Mouse (Mus musculus): ENCODE data around the gene Setd5. TPM values are rescaled to one million over a fixed set of nuclear protein-coding genes. Genes with fewer than 3 reads are reported as not detected.

Gene Setd5
- polyA plus RNA-seq, 1 experiment from 2014 or later, result 90.7 TPM

GRCm38 (mm10) chr6:113065186-113065585, 12.0 kb upstream of the Setd5 start:
- no peaks in the 10 kb centered on the region for H3K4me1 ChIP-seq (ENCODE audit: control insufficient read depth, insufficient read depth, low read length)
- no peak overlapping the region for H3K27ac ChIP-seq (replicated peaks; ENCODE audit: low read depth, low read length)
- H3K9me3 ChIP-seq (ENCODE audit: control insufficient read depth, low read length), result no peaks in the 10 kb centered on the region
- 93% methylated on average over 3 of the region's 3 CpGs for WGBS
- no peak overlapping the region for H3K4me3 ChIP-seq (ENCODE audit: low read depth, low read length)
- no peak for ATAC-seq (ENCODE audit: insufficient number of reproducible peaks, low FRiP score, low TSS enrichment, low read depth)
- H3K27me3 ChIP-seq (ENCODE audit: control insufficient read depth, insufficient read depth, low read length), result no peaks in the 10 kb centered on the region
- no peak overlapping the region for H3K4me2 ChIP-seq (ENCODE audit: low read depth, severe bottlenecking)
- H3K9ac ChIP-seq (ENCODE audit: low read length), result no peak overlapping the region
- H3K36me3 ChIP-seq (ENCODE audit: control insufficient read depth, insufficient read depth, low read length), result peaks cover 14% of the 10 kb centered on the region; the same call in 1 of the 2 replicates
- DNase-seq (ENCODE audit: low spot score), result no peak

DNA sequence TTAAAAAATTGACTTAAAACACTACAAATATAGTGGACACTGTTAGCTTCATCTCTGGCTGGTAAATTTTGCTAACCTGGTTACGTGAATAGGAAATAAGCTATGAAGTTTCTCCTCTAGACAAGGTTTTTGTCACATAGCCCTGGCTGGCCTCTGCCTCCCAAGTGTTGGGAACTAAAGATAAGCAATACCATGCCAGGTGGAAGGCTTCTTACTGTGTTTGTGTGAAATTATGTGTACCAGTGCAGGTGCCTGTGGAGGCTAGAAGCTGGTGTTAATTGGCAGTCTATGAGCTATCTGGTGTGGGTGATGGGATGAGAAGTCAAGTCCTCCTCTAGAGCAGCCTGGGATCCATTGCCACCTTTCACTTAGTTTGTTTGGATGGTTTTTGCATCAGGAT, 8.0 kb upstream of the Setd5 start:
- Histone ChIP-seq H3K27ac (replicated peaks; ENCODE audit: low read depth, low read length) (no peak overlapping the region), H3K36me3 (ENCODE audit: control insufficient read depth, insufficient read depth, low read length) (peaks cover 7% of the 10 kb centered on the region; the same call in 1 of the 2 replicates), H3K9me3 (ENCODE audit: control insufficient read depth, low read length) (no peaks in the 10 kb centered on the region), H3K4me1 (ENCODE audit: control insufficient read depth, insufficient read depth, low read length) (no peaks in the 10 kb centered on the region), H3K27me3 (ENCODE audit: control insufficient read depth, insufficient read depth, low read length) (no peaks in the 10 kb centered on the region), H3K4me2 (ENCODE audit: low read depth, severe bottlenecking) (no peak overlapping the region), H3K4me3 (ENCODE audit: low read depth, low read length) (no peak overlapping the region), H3K9ac (ENCODE audit: low read length) (no peak overlapping the region)
- DNase-seq (ENCODE audit: low spot score) (no peak), ATAC-seq (ENCODE audit: insufficient number of reproducible peaks, low FRiP score, low TSS enrichment, low read depth) (no peak)
- WGBS, result 97% methylated on average over 1 of the region's 1 CpGs

DNA sequence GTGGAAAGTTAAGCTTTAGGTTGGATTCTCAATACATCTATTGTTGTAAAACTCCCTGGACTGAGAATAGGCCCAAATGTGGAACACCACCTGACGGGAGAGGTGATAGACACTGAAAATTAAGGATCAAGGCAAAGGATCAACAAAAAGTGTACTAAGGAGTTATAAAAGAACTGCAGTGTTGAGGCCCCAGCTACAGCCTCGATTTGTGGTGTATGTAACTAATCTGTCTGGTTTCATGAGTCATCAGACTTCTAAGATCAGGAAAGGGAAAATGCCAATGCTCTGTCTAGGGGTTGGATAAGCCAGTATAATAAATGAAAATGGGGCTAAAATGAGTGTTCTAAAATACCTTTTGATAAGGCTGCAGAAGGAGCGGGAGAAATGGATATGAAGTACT, 1.9 kb upstream of the Setd5 start:
- ATAC-seq (ENCODE audit: insufficient number of reproducible peaks, low FRiP score, low TSS enrichment, low read depth) (no peak), DNase-seq (ENCODE audit: low spot score) (no peak)
- no peaks in the 10 kb centered on the region for H3K27me3 ChIP-seq (ENCODE audit: control insufficient read depth, insufficient read depth, low read length)
- no peaks in the 10 kb centered on the region for H3K9me3 ChIP-seq (ENCODE audit: control insufficient read depth, low read length)
- H3K4me1 ChIP-seq (ENCODE audit: control insufficient read depth, insufficient read depth, low read length), result peaks cover 4% of the 10 kb centered on the region; the same call in 1 of the 2 replicates
- H3K4me2 ChIP-seq (ENCODE audit: low read depth, severe bottlenecking), result peak overlapping the region; percentile 57
- H3K27ac ChIP-seq (replicated peaks; ENCODE audit: low read depth, low read length), result peak overlapping the region; percentile 100; the same call in 1 of the 2 replicates
- H3K36me3 ChIP-seq (ENCODE audit: control insufficient read depth, insufficient read depth, low read length), result no peaks in the 10 kb centered on the region
- peak overlapping the region; percentile 93 for H3K4me3 ChIP-seq (ENCODE audit: low read depth, low read length)
- peak overlapping the region; percentile 99 for H3K9ac ChIP-seq (ENCODE audit: low read length)
- WGBS, result 43% methylated on average over 3 of the region's 3 CpGs

- peak overlapping the region; percentile 93 for H3K4me3 ChIP-seq (ENCODE audit: low read depth, low read length)
- WGBS, result under 1% methylated on average over 19 of the region's 55 CpGs
- H3K36me3 ChIP-seq (ENCODE audit: control insufficient read depth, insufficient read depth, low read length), result no peaks in the 10 kb centered on the region
- H3K4me2 ChIP-seq (ENCODE audit: low read depth, severe bottlenecking), result peak overlapping the region; percentile 57
- no peaks in the 10 kb centered on the region for H3K9me3 ChIP-seq (ENCODE audit: control insufficient read depth, low read length)
- H3K27ac ChIP-seq (replicated peaks; ENCODE audit: low read depth, low read length), result peak overlapping the region; percentile 100
- DNase-seq (ENCODE audit: low spot score) (peak; percentile 97), ATAC-seq (ENCODE audit: insufficient number of reproducible peaks, low FRiP score, low TSS enrichment, low read depth) (peak; percentile 91)
- H3K27me3 ChIP-seq (ENCODE audit: control insufficient read depth, insufficient read depth, low read length), result no peaks in the 10 kb centered on the region
- peak overlapping the region; percentile 99 for H3K9ac ChIP-seq (ENCODE audit: low read length)
- peaks cover 4% of the 10 kb centered on the region; the same call in 1 of the 2 replicates for H3K4me1 ChIP-seq (ENCODE audit: control insufficient read depth, insufficient read depth, low read length)
Observed at GRCm38 (mm10) chr6:113076012-113076685, 1.0 kb upstream of the Setd5 start.

GRCm38 (mm10) chr6:113077569-113078030, 435 bp downstream of the Setd5 start:
- Histone ChIP-seq H3K9ac (ENCODE audit: low read length) (peak overlapping the region; percentile 99), H3K27me3 (ENCODE audit: control insufficient read depth, insufficient read depth, low read length) (no peaks in the 10 kb centered on the region), H3K4me2 (ENCODE audit: low read depth, severe bottlenecking) (peak overlapping the region; percentile 71), H3K36me3 (ENCODE audit: control insufficient read depth, insufficient read depth, low read length) (no peaks in the 10 kb centered on the region), H3K9me3 (ENCODE audit: control insufficient read depth, low read length) (no peaks in the 10 kb centered on the region), H3K27ac (replicated peaks; ENCODE audit: low read depth, low read length) (peak overlapping the region; percentile 100), H3K4me1 (ENCODE audit: control insufficient read depth, insufficient read depth, low read length) (peaks cover 4% of the 10 kb centered on the region; the same call in 1 of the 2 replicates), H3K4me3 (ENCODE audit: low read depth, low read length) (peak overlapping the region; percentile 93)
- no peak for ATAC-seq (ENCODE audit: insufficient number of reproducible peaks, low FRiP score, low TSS enrichment, low read depth)
- WGBS, result 0% methylated on average over 28 of the region's 28 CpGs
- DNase-seq (ENCODE audit: low spot score), result no peak

- H3K4me3 ChIP-seq (ENCODE audit: low read depth, low read length), result peak overlapping the region; percentile 93
- ATAC-seq (ENCODE audit: insufficient number of reproducible peaks, low FRiP score, low TSS enrichment, low read depth) (no peak), DNase-seq (ENCODE audit: low spot score) (peak; percentile 58)
- peak overlapping the region; percentile 99 for H3K9ac ChIP-seq (ENCODE audit: low read length)
- H3K4me2 ChIP-seq (ENCODE audit: low read depth, severe bottlenecking), result peak overlapping the region; percentile 71
- no peaks in the 10 kb centered on the region for H3K36me3 ChIP-seq (ENCODE audit: control insufficient read depth, insufficient read depth, low read length)
- no peaks in the 10 kb centered on the region for H3K27me3 ChIP-seq (ENCODE audit: control insufficient read depth, insufficient read depth, low read length)
- no peaks in the 10 kb centered on the region for H3K9me3 ChIP-seq (ENCODE audit: control insufficient read depth, low read length)
- H3K27ac ChIP-seq (replicated peaks; ENCODE audit: low read depth, low read length), result peak overlapping the region; percentile 100
- WGBS, result under 1% methylated on average over 18 of the region's 18 CpGs
- peaks cover 4% of the 10 kb centered on the region; the same call in 1 of the 2 replicates for H3K4me1 ChIP-seq (ENCODE audit: control insufficient read depth, insufficient read depth, low read length)
Observed at GRCm38 (mm10) chr6:113078031-113078721, 1.0 kb downstream of the Setd5 start.

DNA sequence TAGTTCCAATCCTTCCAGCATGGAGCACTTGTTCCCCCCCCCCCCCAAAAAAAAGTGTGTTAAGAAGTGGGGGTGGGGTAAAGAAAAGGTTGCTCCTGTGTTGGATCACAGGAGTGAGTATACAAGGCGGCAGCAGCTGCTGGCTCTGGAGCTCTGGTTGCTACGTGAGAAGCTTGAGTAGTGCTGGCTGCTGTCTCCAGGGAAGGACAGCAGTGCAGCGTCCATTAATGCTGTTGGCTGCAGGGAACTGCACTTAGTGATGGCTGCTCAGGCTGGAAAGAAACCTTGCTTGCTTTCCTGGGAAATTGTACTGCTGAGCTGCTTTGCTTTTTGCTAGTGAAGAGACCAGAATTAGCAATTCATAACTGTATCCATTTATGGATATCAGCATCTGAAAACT, 2.3 kb downstream of the Setd5 start:
- Histone ChIP-seq H3K27me3 (ENCODE audit: control insufficient read depth, insufficient read depth, low read length) (no peaks in the 10 kb centered on the region), H3K4me2 (ENCODE audit: low read depth, severe bottlenecking) (peak overlapping the region; percentile 71), H3K4me1 (ENCODE audit: control insufficient read depth, insufficient read depth, low read length) (peaks cover 3% of the 10 kb centered on the region; the same call in 1 of the 2 replicates), H3K27ac (replicated peaks; ENCODE audit: low read depth, low read length) (no peak overlapping the region), H3K4me3 (ENCODE audit: low read depth, low read length) (peak overlapping the region; percentile 93), H3K9me3 (ENCODE audit: control insufficient read depth, low read length) (no peaks in the 10 kb centered on the region), H3K9ac (ENCODE audit: low read length) (0 out of 2 replicates have a peak overlapping the region, but pooled peaks have one; percentile 32), H3K36me3 (ENCODE audit: control insufficient read depth, insufficient read depth, low read length) (no peaks in the 10 kb centered on the region)
- DNase-seq (ENCODE audit: low spot score) (peak; percentile 37), ATAC-seq (ENCODE audit: insufficient number of reproducible peaks, low FRiP score, low TSS enrichment, low read depth) (no peak)
- WGBS, result 0% methylated on average over 3 of the region's 3 CpGs

GRCm38 (mm10) chr6:113082229-113082628, 5.1 kb downstream of the Setd5 start:
- ATAC-seq (ENCODE audit: insufficient number of reproducible peaks, low FRiP score, low TSS enrichment, low read depth), result no peak
- H3K4me3 ChIP-seq (ENCODE audit: low read depth, low read length), result no peak overlapping the region
- H3K27me3 ChIP-seq (ENCODE audit: control insufficient read depth, insufficient read depth, low read length), result no peaks in the 10 kb centered on the region
- no peak overlapping the region for H3K9ac ChIP-seq (ENCODE audit: low read length)
- no peaks in the 10 kb centered on the region for H3K9me3 ChIP-seq (ENCODE audit: control insufficient read depth, low read length)
- H3K27ac ChIP-seq (replicated peaks; ENCODE audit: low read depth, low read length), result no peak overlapping the region
- no peak for DNase-seq (ENCODE audit: low spot score)
- 28% methylated on average over 6 of the region's 6 CpGs for WGBS
- H3K4me2 ChIP-seq (ENCODE audit: low read depth, severe bottlenecking), result no peak overlapping the region
- no peaks in the 10 kb centered on the region for H3K4me1 ChIP-seq (ENCODE audit: control insufficient read depth, insufficient read depth, low read length)
- no peaks in the 10 kb centered on the region for H3K36me3 ChIP-seq (ENCODE audit: control insufficient read depth, insufficient read depth, low read length)
